Mouse (Mus musculus) CH12.LX (cell line): ENCODE measurements around the gene Zcchc13. TPM values are rescaled to one million over a fixed set of nuclear protein-coding genes. Genes with fewer than 3 reads are reported as not detected.

ENCODE experiments used
- DNase-seq: peaks from one replicate; pipeline ENCODE4 v3.0.0-alpha.2; 2013; ENCODE audit errors: extremely low read depth
- H3K27ac ChIP-seq: 2 replicates; pipeline ENCODE4 v1.5.1; 2012; ENCODE audit warnings: low read depth, mild to moderate bottlenecking, control low read depth, moderate library complexity; ENCODE audit not compliant: insufficient read depth
- H3K27me3 ChIP-seq: replicated peaks from 2 replicates; pipeline ENCODE3; 2012; ENCODE audit warnings: inconsistent platforms
- H3K36me3 ChIP-seq, 2 experiments: replicated peaks in 1 of 2; 2 replicates each; pipeline versions ENCODE3 to v1.6.1; 2012; ENCODE audit warnings: inconsistent platforms in 1 of 2, low read length in 1 of 2, mild to moderate bottlenecking in 1 of 2, mixed read lengths in 1 of 2, moderate library complexity in 1 of 2; ENCODE audit not compliant: control insufficient read depth in 1 of 2, insufficient read depth in 1 of 2
- H3K4me1 ChIP-seq, 2 experiments: 2 replicates each; pipeline ENCODE4 v1.6.1; 2012; ENCODE audit warnings: inconsistent platforms in 1 of 2, moderate library complexity in 1 of 2; ENCODE audit not compliant: insufficient read depth in 2 of 2, control insufficient read depth in 1 of 2
- H3K4me2 ChIP-seq: 2 replicates; pipeline ENCODE4 v1.6.1; 2012; ENCODE audit warnings: low read depth, mild to moderate bottlenecking, control low read depth; ENCODE audit not compliant: poor library complexity, insufficient read depth, severe bottlenecking
- H3K4me3 ChIP-seq, 3 experiments: fragments of 150-350 bp in 1 of 3; sonication (generic) in 1 of 3; replicated peaks in 1 of 3; 2 replicates each; pipeline versions ENCODE3 to v1.5.1; 2011 to 2012; ENCODE audit warnings: low read depth in 2 of 3, low read length in 2 of 3, mild to moderate bottlenecking in 2 of 3, moderate library complexity in 2 of 3, control low read depth in 1 of 3, improper control_type of control experiment in 1 of 3, inconsistent platforms in 1 of 3, mixed read lengths in 1 of 3; ENCODE audit not compliant: poor library complexity in 1 of 3
- H3K79me2 ChIP-seq: replicated peaks from 2 replicates; pipeline ENCODE4 v1.6.1; 2012; ENCODE audit warnings: mild to moderate bottlenecking, moderate library complexity; ENCODE audit not compliant: control insufficient read depth, poor library complexity, insufficient read depth, severe bottlenecking; ENCODE audit errors: extremely low read depth
- H3K9ac ChIP-seq: 2 replicates; pipeline ENCODE4 v1.6.1; 2012; ENCODE audit warnings: low read depth, mild to moderate bottlenecking, control low read depth, moderate library complexity; ENCODE audit not compliant: insufficient read depth
- H3K9me3 ChIP-seq: replicated peaks from 2 replicates; pipeline ENCODE3; 2012; ENCODE audit warnings: low read length, inconsistent platforms, mixed read lengths
- BHLHE40 ChIP-seq: IDR thresholded peaks from 2 replicates; pipeline ENCODE4 v1.6.1; 2011; ENCODE audit warnings: mild to moderate bottlenecking, low read depth, low read length, improper control_type of control experiment
- CHD1 ChIP-seq: IDR thresholded peaks from 2 replicates; pipeline ENCODE4 v1.6.1; 2012; ENCODE audit warnings: low read depth, low read length, improper control_type of control experiment, inconsistent platforms
- CTCF ChIP-seq, 2 experiments: IDR thresholded peaks in 1 of 2; conservative IDR thresholded peaks in 1 of 2; 2 replicates each; pipeline ENCODE4 v1.5.1; 2011 to 2012; ENCODE audit warnings: low read depth in 2 of 2, low read length in 2 of 2, improper control_type of control experiment in 1 of 2, inconsistent platforms in 1 of 2, mild to moderate bottlenecking in 1 of 2, moderate library complexity in 1 of 2
- E2F4 ChIP-seq: IDR thresholded peaks from 2 replicates; pipeline ENCODE4 v1.6.1; 2011; ENCODE audit warnings: low read depth, low read length, improper control_type of control experiment; ENCODE audit not compliant: insufficient replicate concordance
- EP300 ChIP-seq: IDR thresholded peaks from 2 replicates; pipeline ENCODE4 v1.6.1; 2011; ENCODE audit warnings: low read length, improper control_type of control experiment
- ETS1 ChIP-seq: conservative IDR thresholded peaks from 2 replicates; pipeline ENCODE4 v1.6.1; 2012; ENCODE audit warnings: low read depth, mild to moderate bottlenecking, inconsistent platforms, low read length, improper control_type of control experiment, moderate library complexity
- HCFC1 ChIP-seq: IDR thresholded peaks from 2 replicates; pipeline ENCODE4 v1.6.1; 2012; ENCODE audit warnings: low read depth, mild to moderate bottlenecking, inconsistent platforms, low read length, improper control_type of control experiment
- IRF4 ChIP-seq: IDR thresholded peaks from 2 replicates; pipeline ENCODE4 v1.6.1; 2014; ENCODE audit warnings: low read depth, mild to moderate bottlenecking, inconsistent platforms, low read length, improper control_type of control experiment
- JUN ChIP-seq: IDR thresholded peaks from 2 replicates; pipeline ENCODE4 v1.6.1; 2011; ENCODE audit warnings: low read depth, mild to moderate bottlenecking, low read length, improper control_type of control experiment, moderate library complexity; ENCODE audit not compliant: insufficient read depth
- MAFK ChIP-seq: IDR thresholded peaks from 2 replicates; pipeline ENCODE4 v1.6.1; 2011; ENCODE audit warnings: low read length, improper control_type of control experiment; ENCODE audit not compliant: insufficient replicate concordance
- MAX ChIP-seq: IDR thresholded peaks from 2 replicates; pipeline ENCODE4 v1.6.1; 2011; ENCODE audit warnings: low read length, improper control_type of control experiment
- MAZ ChIP-seq: IDR thresholded peaks from 2 replicates; pipeline ENCODE4 v1.6.1; 2012; ENCODE audit warnings: low read depth, mild to moderate bottlenecking, inconsistent platforms, low read length, improper control_type of control experiment, moderate library complexity
- MEF2A ChIP-seq: IDR thresholded peaks from 2 replicates; pipeline ENCODE4 v1.6.1; 2014; ENCODE audit warnings: low read depth, mild to moderate bottlenecking, inconsistent platforms, low read length, improper control_type of control experiment, borderline replicate concordance
- MXI1 ChIP-seq: IDR thresholded peaks from 2 replicates; pipeline ENCODE4 v1.6.1; 2011; ENCODE audit warnings: mild to moderate bottlenecking, low read depth, low read length, improper control_type of control experiment
- NRF1 ChIP-seq: IDR thresholded peaks from 2 replicates; pipeline ENCODE4 v1.6.1; 2014; ENCODE audit warnings: low read depth, mild to moderate bottlenecking, inconsistent platforms, low read length, improper control_type of control experiment, moderate library complexity
- PAX5 ChIP-seq: IDR thresholded peaks from 2 replicates; pipeline ENCODE4 v1.6.1; 2012; ENCODE audit warnings: low read length, inconsistent platforms, mixed read lengths
- POLR2AphosphoS2 ChIP-seq: IDR thresholded peaks from 2 replicates; pipeline ENCODE4 v1.6.1; 2011; ENCODE audit warnings: low read depth, low read length, improper control_type of control experiment
- SMC3 ChIP-seq: IDR thresholded peaks from 2 replicates; pipeline ENCODE4 v1.6.1; 2011; ENCODE audit warnings: low read depth, low read length, improper control_type of control experiment
- TBP ChIP-seq: conservative IDR thresholded peaks from 2 replicates; pipeline ENCODE4 v1.6.1; 2011; ENCODE audit warnings: low read depth, low read length, improper control_type of control experiment
- TCF12 ChIP-seq: IDR thresholded peaks from 2 replicates; pipeline ENCODE4 v1.6.1; 2014; ENCODE audit warnings: low read depth, mild to moderate bottlenecking, inconsistent platforms, low read length, improper control_type of control experiment
- USF1 ChIP-seq: IDR thresholded peaks from 2 replicates; pipeline ENCODE4 v1.6.1; 2014; ENCODE audit warnings: low read depth, mild to moderate bottlenecking, inconsistent platforms, low read length, improper control_type of control experiment
- ZKSCAN1 ChIP-seq: IDR thresholded peaks from 2 replicates; pipeline ENCODE4 v1.6.1; 2012; ENCODE audit warnings: low read depth, inconsistent platforms, low read length, improper control_type of control experiment, borderline replicate concordance
- ZMIZ1 ChIP-seq: IDR thresholded peaks from 2 replicates; pipeline ENCODE4 v1.6.1; 2012; ENCODE audit warnings: low read depth, mild to moderate bottlenecking, inconsistent platforms, low read length, improper control_type of control experiment
- ZNF384 ChIP-seq: IDR thresholded peaks from 2 replicates; pipeline ENCODE4 v1.6.1; 2012; ENCODE audit warnings: low read depth, low read length, improper control_type of control experiment, inconsistent platforms
- dilution Hi-C: fragments of 300-500 bp; cut with MboI; formaldehyde crosslinking; loops from 2 replicates; pipeline ENCODE4 v1.14.3; 2020; ENCODE audit warnings: low sequenced_read_pairs; ENCODE audit not compliant: extremely low pct_unique_long_range_greater_than_20kb, extremely low pct_ligation_motif_present
- in situ Hi-C: fragments of 300-500 bp; cut with MboI; formaldehyde crosslinking; loops from 3 replicates; pipeline ENCODE4 v1.14.3; 2019; ENCODE audit warnings: low sequenced_read_pairs, low pct_ligation_motif_present, low pct_unique_long_range_greater_than_20kb, mixed read lengths
- polyA plus RNA-seq: library from polyadenylated mRNA; unstranded; fragments of >175 nt; gene quantifications from 2 replicates; pipeline ENCODE4 v1.2.1, GENCODE M21; 2012; ENCODE audit warnings: low read depth; ENCODE audit not compliant: insufficient read length
- total RNA-seq, 2 experiments: library from RNA; depleted of rRNA; stranded (reverse); fragments of 300-350 nt in 1 of 2; fragments of >200 nt in 1 of 2; gene quantifications; 2 replicates each; pipeline ENCODE4 v1.2.3; 2012 to 2014

Gene Zcchc13
- total and polyA plus RNA-seq, 3 experiments, result 1.7 TPM; not detected in 2

GRCm38 (mm10) chrX:103605473-103605872 lies 24.9 kb upstream of the Zcchc13 start:
- H3K27ac ChIP-seq, result peak overlapping the region; percentile 72
- dilution Hi-C loops, result no loop called here

GRCm38 (mm10) chrX:103610401-103610800 lies 20.0 kb upstream of the Zcchc13 start:
- Histone ChIP-seq H3K36me3 (peaks cover 10 to 27% of the 10 kb centered on the region in 2 experiments), H3K9me3 (no peaks in the 10 kb centered on the region), H3K27ac (no peak overlapping the region), H3K4me1 (peaks cover 0 to 10% of the 10 kb centered on the region in 2 experiments; a peak in 1 of 4 replicates), H3K4me3 (no peak overlapping the region), H3K79me2 (0 out of 2 replicates have a peak, but pooled peaks cover 4% of the 10 kb centered on the region), H3K9ac (no peak overlapping the region), H3K27me3 (no peaks in the 10 kb centered on the region), H3K4me2 (no peak overlapping the region)
- TF ChIP-seq TBP, result no peak
- no peak for TF ChIP-seq CTCF (conservative IDR thresholded peaks at IDR 0.05 in 1 of 2, IDR thresholded peaks at IDR 0.05 in 1 of 2; ENCODE audit: low read depth in 2 of 2, low read length in 2 of 2)
- TF ChIP-seq E2F4, result no peak
- TF ChIP-seq USF1, result no peak
- no peak for TF ChIP-seq POLR2AphosphoS2
- no peak for TF ChIP-seq CHD1
- TF ChIP-seq SMC3, result no peak
- TF ChIP-seq IRF4, result no peak
- no peak for TF ChIP-seq ZMIZ1
- TF ChIP-seq HCFC1, result no peak
- dilution Hi-C loops (no loop called here), in situ Hi-C loops (no loop called here)
- DNase-seq, result no peak

More at GRCm38 (mm10) chrX:103605473-103605872, 24.9 kb upstream of the Zcchc13 start:
- no peaks in the 10 kb centered on the region for H3K9me3 ChIP-seq
- H3K4me3 ChIP-seq, result no peak overlapping the region
- H3K27me3 ChIP-seq, result no peaks in the 10 kb centered on the region
- no peaks in the 10 kb centered on the region for H3K79me2 ChIP-seq
- peak overlapping the region; percentile 75 for H3K4me2 ChIP-seq
- peak; percentile 36; the same call in 1 of the 2 replicates for TF ChIP-seq MAX
- TF ChIP-seq TCF12, result peak; percentile 55; the same call in 1 of the 2 replicates
- no peak for TF ChIP-seq JUN
- no peak for TF ChIP-seq MAFK
- TF ChIP-seq IRF4, result 0 out of 2 replicates have a peak, but pooled peaks have one; percentile 41
- peak; percentile 66 for TF ChIP-seq EP300
- no peak for TF ChIP-seq ETS1
- 0 out of 2 replicates have a peak, but pooled peaks have one; percentile 13 for TF ChIP-seq MXI1
- peak; percentile 84 for TF ChIP-seq MEF2A
- TF ChIP-seq ZKSCAN1, result no peak
- TF ChIP-seq BHLHE40, result peak; percentile 38; the same call in 1 of the 2 replicates
- TF ChIP-seq E2F4, result no peak
- TF ChIP-seq ZNF384, result peak; percentile 28; the same call in 1 of the 2 replicates
- no peak for TF ChIP-seq NRF1
- TF ChIP-seq PAX5, result no peak
- TF ChIP-seq MAZ, result no peak
- TF ChIP-seq TBP, result no peak
- peaks cover 11 to 39% of the 10 kb centered on the region in 2 experiments for H3K36me3 ChIP-seq
- peaks cover 0 to 17% of the 10 kb centered on the region in 2 experiments; a peak in 1 of 4 replicates for H3K4me1 ChIP-seq
- DNase-seq, result no peak
- peak overlapping the region; percentile 53 for H3K9ac ChIP-seq
- in situ Hi-C loops, result no loop called here
